Mouse (Mus musculus) ovary, postnatal 36 days (tissue): ENCODE data around the gene Tyw5.
A peak's percentile ranks its signal among the peaks of the same experiment; 100 is the strongest.

Experiments
- DNase-seq: peaks from one replicate; pipeline ENCODE4 v3.0.0; 2022; ENCODE audit warnings: low spot score, mixed read lengths

Tyw5 gene

GRCm38 (mm10) chr1:57406187-57407151 lies at the start of gene Tyw5, which contains the start of gene Maip1:
Gene Tyw5, minus strand, starts transcription at chr1:57407101.
Gene Maip1, plus strand, starts transcription at chr1:57406328.
- peak; percentile 81 for DNase-seq

- DNase-seq = no peak
These were observed 43.3 kb upstream of the Tyw5 start for GRCm38 (mm10) chr1:57450241-57450640.

GRCm38 (mm10) chr1:57445679-57446078 lies 38.8 kb upstream of the Tyw5 start:
- DNase-seq = no peak

- no peak for DNase-seq
These were observed 33.9 kb upstream of the Tyw5 start for GRCm38 (mm10) chr1:57440771-57441170.

- no peak for DNase-seq
These were observed 32.1 kb upstream of the Tyw5 start for GRCm38 (mm10) chr1:57439026-57439425.

GRCm38 (mm10) chr1:57436954-57437353 lies 30.1 kb upstream of the Tyw5 start:
- no peak for DNase-seq

GRCm38 (mm10) chr1:57436408-57436807 lies 29.5 kb upstream of the Tyw5 start:
- peak; percentile 56 for DNase-seq

GRCm38 (mm10) chr1:57433141-57433540 lies 26.2 kb upstream of the Tyw5 start:
- no peak for DNase-seq

- no peak for DNase-seq
These were observed 23.0 kb upstream of the Tyw5 start for GRCm38 (mm10) chr1:57429786-57430483.

GRCm38 (mm10) chr1:57428368-57429308 lies 21.7 kb upstream of the Tyw5 start:
- peak; percentile 82 for DNase-seq

- no peak for DNase-seq
These were observed 16.8 kb upstream of the Tyw5 start for GRCm38 (mm10) chr1:57423696-57424095.

- no peak for DNase-seq
These were observed 6.5 kb upstream of the Tyw5 start for GRCm38 (mm10) chr1:57413397-57413796.

- no peak for DNase-seq
These were observed 2.1 kb upstream of the Tyw5 start for GRCm38 (mm10) chr1:57408994-57409393.

- no peak for DNase-seq
These were observed 4.8 kb downstream of the Tyw5 start for GRCm38 (mm10) chr1:57402116-57402515.

- no peak for DNase-seq
These were observed 6.0 kb downstream of the Tyw5 start for GRCm38 (mm10) chr1:57400877-57401276.

- DNase-seq = no peak
These were observed 6.6 kb downstream of the Tyw5 start for GRCm38 (mm10) chr1:57400321-57400720.

- DNase-seq = no peak
These were observed 12.8 kb downstream of the Tyw5 start for GRCm38 (mm10) chr1:57394051-57394450.

- no peak for DNase-seq
These were observed 14.5 kb downstream of the Tyw5 start for GRCm38 (mm10) chr1:57392417-57392816.

GRCm38 (mm10) chr1:57390993-57391790 lies 15.7 kb downstream of the Tyw5 start:
- no peak for DNase-seq

GRCm38 (mm10) chr1:57388402-57389155 lies 18.3 kb downstream of the Tyw5 start:
- no peak for DNase-seq
